Mouse (Mus musculus) G1E (cell line): ENCODE results near the gene Clec14a.

Experiments
- CTCF ChIP-seq: IDR thresholded peaks from 2 replicates; pipeline ENCODE4 v1.5.1; 2012; ENCODE audit warnings: low read depth, low read length, inconsistent platforms, mixed read lengths
- GATA1 ChIP-seq: IDR thresholded peaks from 2 replicates; pipeline ENCODE4 v1.6.1; 2012; ENCODE audit warnings: borderline replicate concordance, low read length, inconsistent platforms, mixed read lengths
- POLR2AphosphoS5 ChIP-seq: IDR thresholded peaks from 2 replicates; pipeline ENCODE4 v1.6.1; 2012; ENCODE audit warnings: low read depth, low read length, inconsistent platforms; ENCODE audit not compliant: insufficient replicate concordance
- TAL1 ChIP-seq: conservative IDR thresholded peaks from 2 replicates; pipeline ENCODE4 v1.6.1; 2012; ENCODE audit warnings: low read depth, low read length, inconsistent platforms, mixed read lengths

GRCm38 (mm10) chr12:58285912-58286311, 16.8 kb upstream of the Clec14a start:
- TF ChIP-seq GATA1 (no peak), CTCF (no peak), TAL1 (no peak), POLR2AphosphoS5 (no peak)
